In genomic region chr2:65021691-65022362, GRCm38 (mm10) we compare ENCODE assay signal across 8 mouse cellular contexts. TPM values are rescaled to one million over a fixed set of nuclear protein-coding genes. Genes with fewer than 3 reads are reported as not detected.
DNase-seq lines count a peak whose midpoint lies in the region; ATAC-seq and TF ChIP-seq lines count a peak whose summit lies in the region.

No protein-coding gene starts in this region.

- no peak for DNase-seq in frontal cortex, postnatal 14 days (ENCODE audit: low spot score in 2 of 2)
- no peak for DNase-seq in testis, postnatal 14 days (ENCODE audit: low spot score)
- DNase-seq in gastrocnemius, postnatal 10 days: no peak
- no peak for DNase-seq in gastrocnemius, adult 18-20 months (ENCODE audit: low spot score)

- peaks cover 5% of the 10 kb centered on the region for H3K4me1 ChIP-seq in testis, adult 2 months (ENCODE audit: control insufficient read depth, insufficient read depth, low read length)
- H3K4me1 ChIP-seq in intestine, postnatal 0 days (replicated peaks; ENCODE audit: control insufficient read depth, insufficient read depth, low read length): no peaks in the 10 kb centered on the region
- peaks cover 3% of the 10 kb centered on the region for H3K4me1 ChIP-seq in midbrain, embryonic 16.5 days (ENCODE audit: control insufficient read depth, insufficient read depth, low read length)

- no peaks in the 10 kb centered on the region for H3K36me3 ChIP-seq in testis, adult 2 months (ENCODE audit: control insufficient read depth, insufficient read depth, low read length)
- H3K36me3 ChIP-seq in intestine, postnatal 0 days (ENCODE audit: control insufficient read depth, insufficient read depth): no peaks in the 10 kb centered on the region
- no peaks in the 10 kb centered on the region for H3K36me3 ChIP-seq in midbrain, embryonic 16.5 days (ENCODE audit: control insufficient read depth, insufficient read depth, low read length)

- 16% methylated on average over 15 of the region's 15 CpGs for WGBS in intestine, postnatal 0 days
- 11% methylated on average over 15 of the region's 15 CpGs for WGBS in midbrain, embryonic 16.5 days

- no peak for TF ChIP-seq CTCF in testis, adult 2 months (IDR thresholded peaks at IDR 0.05; ENCODE audit: control insufficient read depth, insufficient read depth, insufficient replicate concordance, low read depth, low read length)
- TF ChIP-seq CTCF in intestine, postnatal 0 days (IDR thresholded peaks at IDR 0.05; ENCODE audit: low read depth): no peak

- ATAC-seq in frontal cortex, adult (ENCODE audit: low TSS enrichment): peak; percentile 73
- ATAC-seq in intestine, postnatal 0 days: no peak; the same call in none of the 2 replicates
- peak; percentile 36 for ATAC-seq in midbrain, embryonic 16.5 days

- H3K27ac ChIP-seq in testis, adult 2 months (ENCODE audit: control insufficient read depth, insufficient read depth, low read depth, low read length): no peak overlapping the region
- H3K27ac ChIP-seq in intestine, postnatal 0 days (ENCODE audit: low read depth, low read length): no peak overlapping the region
- H3K27ac ChIP-seq in midbrain, embryonic 16.5 days (ENCODE audit: low read length): no peak overlapping the region

- H3K9ac ChIP-seq in intestine, postnatal 0 days (ENCODE audit: low read depth, low read length): peak overlapping the region; percentile 65
- H3K9ac ChIP-seq in midbrain, embryonic 16.5 days (ENCODE audit: low read depth, low read length): peak overlapping the region; percentile 82

- H3K9me3 ChIP-seq in intestine, postnatal 0 days (ENCODE audit: control insufficient read depth): no peaks in the 10 kb centered on the region
- H3K9me3 ChIP-seq in midbrain, embryonic 16.5 days (replicated peaks; ENCODE audit: control insufficient read depth, low read length, poor library complexity, severe bottlenecking): no peaks in the 10 kb centered on the region

- no peaks in the 10 kb centered on the region for H3K27me3 ChIP-seq in testis, adult 2 months (ENCODE audit: control insufficient read depth, insufficient read depth, low read length)
- no peaks in the 10 kb centered on the region for H3K27me3 ChIP-seq in intestine, postnatal 0 days (replicated peaks; ENCODE audit: control insufficient read depth, insufficient read depth, low read length)
- H3K27me3 ChIP-seq in midbrain, embryonic 16.5 days (ENCODE audit: control insufficient read depth, insufficient read depth, low read depth, low read length): no peaks in the 10 kb centered on the region

- peak overlapping the region; percentile 73 for H3K4me3 ChIP-seq in testis, adult 2 months (ENCODE audit: control insufficient read depth, low read depth, low read length)
- peak overlapping the region; percentile 75 for H3K4me3 ChIP-seq in intestine, postnatal 0 days (ENCODE audit: low read depth, low read length)
- H3K4me3 ChIP-seq in midbrain, embryonic 16.5 days (ENCODE audit: low read depth, low read length): peak overlapping the region; percentile 71

- H3K4me2 ChIP-seq in intestine, postnatal 0 days (replicated peaks; ENCODE audit: low read depth): peak overlapping the region; percentile 100
- H3K4me2 ChIP-seq in midbrain, embryonic 16.5 days (ENCODE audit: low read length): peak overlapping the region; percentile 85

- no peak for TF ChIP-seq POLR2A in testis, adult 2 months (IDR thresholded peaks at IDR 0.05; ENCODE audit: control insufficient read depth, low read depth, low read length)

RNA-seq across cellular contexts. Expression of gene Grb14, which starts 3.0 kb away (rescaled TPM):
- polyA plus RNA-seq in testis, adult 2 months (2012; rRNA removed): 4.4 and 6.2 TPM in 2 replicates
- 7.5 and 8.5 TPM in 2 replicates for polyA plus RNA-seq in intestine, postnatal 0 days (2015; fragmentation: Nextera tagmentation; extraction: Ambion mirVana)
- polyA plus RNA-seq in midbrain, embryonic 16.5 days (2015; fragmentation: Nextera tagmentation; extraction: Ambion mirVana): 35.8 and 37.3 TPM in 2 replicates
- 10 to 100 TPM; 13.6 to 18.7 TPM for total RNA-seq in gastrocnemius, postnatal 10 days (2021)
- total RNA-seq in gastrocnemius, adult 18-20 months (2021): 10 to 100 TPM; 24.5 to 46.5 TPM
